Mouse (Mus musculus) testis, adult 2 months (tissue): ENCODE measurements around the gene Hip1.

Experiments
- CTCF ChIP-seq: fragments of 200-500 bp; IDR thresholded peaks from 2 replicates; pipeline ENCODE4 v1.5.1; 2012; ENCODE audit warnings: low read depth, mild to moderate bottlenecking, inconsistent platforms, low read length, moderate library complexity; ENCODE audit not compliant: control insufficient read depth, insufficient read depth, insufficient replicate concordance
- POLR2A ChIP-seq: fragments of 200-500 bp; IDR thresholded peaks from 2 replicates; pipeline ENCODE4 v1.6.1; 2012; ENCODE audit warnings: low read depth, mild to moderate bottlenecking, inconsistent platforms, low read length, moderate library complexity; ENCODE audit not compliant: control insufficient read depth

GRCm38 (mm10) chr5:135557051-135557450 lies 12.1 kb upstream of the Hip1 start:
- TF ChIP-seq POLR2A (no peak), CTCF (no peak)
